Mouse (Mus musculus) 416B (cell line): ENCODE measurements around the gene Rab4a.
"Not testable (repeated sequence)": the region's sequence is repeated elsewhere in the genome, so short reads cannot be mapped to it uniquely, and the experiment has no call there.

ENCODE experiments used
- DNase-seq: peaks from one replicate; pipeline ENCODE4 v3.0.0; 2011; ENCODE audit warnings: low read depth

The Rab4a gene

DNA sequence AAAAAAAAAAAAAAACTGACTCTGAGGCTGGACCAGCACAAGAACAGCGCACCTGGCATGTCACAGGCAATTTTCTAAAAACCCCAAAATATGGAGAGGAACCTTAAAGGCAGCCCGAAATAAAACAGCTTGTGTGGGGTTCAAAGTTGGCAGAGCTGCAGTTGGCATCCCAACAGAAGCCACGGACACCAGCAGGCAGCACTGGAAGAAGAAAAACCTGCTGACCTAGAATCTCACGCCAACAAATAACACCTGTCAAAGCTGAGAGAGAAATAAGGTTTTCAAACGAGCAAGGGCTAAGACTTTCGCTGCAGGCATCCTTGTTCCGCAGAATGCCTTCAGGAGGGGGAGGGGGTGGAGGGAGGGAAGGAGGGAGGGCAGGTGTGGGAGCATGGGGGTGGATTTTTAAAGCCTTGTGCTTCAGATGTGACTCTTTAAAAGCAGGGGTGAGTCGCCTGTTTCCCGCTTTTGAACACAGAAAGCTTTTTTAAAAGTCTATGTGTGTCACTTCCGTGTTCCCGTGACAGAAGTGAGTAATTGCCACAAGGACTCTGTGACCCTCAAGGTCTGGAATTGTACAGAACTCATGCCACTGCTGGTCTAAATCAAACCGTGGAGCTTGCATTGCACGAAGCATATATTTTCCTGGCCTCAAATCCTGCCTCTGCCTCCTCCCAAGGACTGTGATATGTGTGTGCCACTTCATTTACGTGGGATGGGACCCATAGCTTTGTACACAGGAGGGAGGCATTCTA, 17.2 kb upstream of the Rab4a start:
- no peak for DNase-seq

DNA sequence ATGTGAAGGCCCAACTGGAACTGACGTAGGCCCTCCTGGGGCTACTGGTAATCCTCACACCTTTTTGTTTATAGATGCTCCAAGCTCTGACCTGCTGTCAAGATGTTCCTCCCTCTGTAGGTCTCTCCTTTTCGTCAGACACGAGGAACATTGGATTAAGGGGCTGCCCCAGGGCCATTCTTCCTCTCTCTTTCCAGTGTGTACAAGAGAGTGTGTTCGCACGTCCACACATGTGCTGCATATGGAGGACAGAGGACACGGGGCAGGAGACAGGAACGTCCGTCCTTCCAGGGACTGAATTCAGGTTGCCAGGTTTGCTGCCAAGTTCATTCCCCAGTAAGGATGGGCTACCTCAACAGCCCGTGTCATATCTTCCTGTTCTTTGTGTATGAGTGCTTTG, 16.3 kb upstream of the Rab4a start:
- DNase-seq = no peak

- DNase-seq = peak; percentile 82
Observed at GRCm38 (mm10) chr8:123789970-123790369, 15.8 kb upstream of the Rab4a start.

DNA sequence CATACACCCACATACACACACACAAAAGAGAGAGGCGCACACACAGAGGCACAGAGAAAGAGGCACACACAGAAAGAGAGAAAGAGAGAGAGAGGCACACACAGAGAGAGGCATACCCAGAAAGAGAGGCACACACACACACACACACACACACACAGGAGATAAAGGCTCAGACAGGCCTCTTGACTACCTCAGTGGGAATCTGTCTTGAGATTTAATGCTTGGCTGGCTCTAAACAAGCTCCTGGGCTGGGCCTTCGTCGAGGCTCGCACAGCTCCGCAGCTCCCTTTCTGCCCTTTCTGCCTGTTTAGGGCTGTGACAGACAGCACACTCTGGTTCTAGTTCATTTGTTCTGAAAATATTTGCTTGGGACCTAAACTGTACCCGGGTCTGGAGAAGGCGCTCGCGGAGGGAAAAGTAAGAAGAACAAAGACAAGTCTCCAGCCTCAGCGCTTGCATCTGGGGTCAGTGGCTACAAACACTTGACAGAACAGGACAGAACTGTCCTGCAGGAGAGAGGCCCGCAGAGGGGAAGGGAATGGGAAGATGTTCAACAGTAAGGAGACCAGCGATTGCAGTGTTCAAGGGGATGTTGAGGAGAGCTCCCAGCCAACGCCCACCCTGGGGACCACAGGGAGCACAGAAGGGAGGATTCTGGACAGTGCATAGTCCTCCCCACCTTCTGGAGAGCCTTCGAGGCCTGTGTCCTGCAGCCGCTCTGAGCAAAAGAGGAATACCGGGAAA, 14.5 kb upstream of the Rab4a start:
- no peak for DNase-seq

- DNase-seq = no peak
Observed at GRCm38 (mm10) chr8:123791845-123792225, 13.9 kb upstream of the Rab4a start.

- no peak for DNase-seq
Observed at GRCm38 (mm10) chr8:123793900-123794299, 11.9 kb upstream of the Rab4a start.

- DNase-seq = no peak
Observed at GRCm38 (mm10) chr8:123794766-123795165, 11.0 kb upstream of the Rab4a start.

DNA sequence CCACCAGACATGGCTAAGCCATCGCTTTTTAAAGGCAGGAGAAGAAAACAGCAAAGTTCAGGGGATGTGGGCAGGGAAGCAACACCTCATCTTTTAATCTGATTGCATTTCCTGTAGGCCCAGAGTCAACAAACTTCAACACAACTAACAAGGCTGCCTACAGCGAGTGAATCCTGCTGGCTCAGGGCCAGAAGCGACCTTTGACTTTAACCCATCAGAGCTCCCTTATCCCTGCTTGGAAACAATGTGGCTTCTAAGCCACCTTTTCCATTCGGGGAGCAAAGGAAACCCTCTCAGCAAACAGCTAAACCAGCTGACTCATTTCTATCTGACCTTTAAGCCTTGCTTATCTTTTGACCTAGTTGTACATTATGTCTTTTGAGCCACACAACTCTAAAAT, 9.0 kb upstream of the Rab4a start:
- peak; percentile 57 for DNase-seq

GRCm38 (mm10) chr8:123797928-123798327, 7.9 kb upstream of the Rab4a start:
- peak; percentile 78 for DNase-seq

DNA sequence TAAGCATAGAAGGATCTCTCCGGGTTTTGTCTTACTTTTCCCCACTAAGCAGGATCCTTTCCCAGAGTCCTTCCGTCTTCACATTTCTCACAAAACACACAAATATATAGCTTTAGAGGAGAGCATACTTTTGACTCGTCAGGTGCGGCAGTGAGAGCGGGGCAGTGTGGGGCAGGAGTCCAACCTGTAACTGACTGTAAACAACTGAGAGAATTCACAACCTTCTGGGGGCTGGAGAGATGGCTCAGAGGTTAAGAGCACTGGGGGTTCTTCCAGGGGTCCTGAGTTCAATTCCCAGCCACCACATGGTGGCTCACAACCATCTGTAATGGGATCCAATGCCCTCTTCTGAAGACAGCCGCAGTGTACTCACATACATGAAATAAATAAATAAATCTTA, 6.4 kb upstream of the Rab4a start:
- DNase-seq = no peak

- DNase-seq = peak; percentile 28
Observed at GRCm38 (mm10) chr8:123799885-123800284, 5.9 kb upstream of the Rab4a start.

DNA sequence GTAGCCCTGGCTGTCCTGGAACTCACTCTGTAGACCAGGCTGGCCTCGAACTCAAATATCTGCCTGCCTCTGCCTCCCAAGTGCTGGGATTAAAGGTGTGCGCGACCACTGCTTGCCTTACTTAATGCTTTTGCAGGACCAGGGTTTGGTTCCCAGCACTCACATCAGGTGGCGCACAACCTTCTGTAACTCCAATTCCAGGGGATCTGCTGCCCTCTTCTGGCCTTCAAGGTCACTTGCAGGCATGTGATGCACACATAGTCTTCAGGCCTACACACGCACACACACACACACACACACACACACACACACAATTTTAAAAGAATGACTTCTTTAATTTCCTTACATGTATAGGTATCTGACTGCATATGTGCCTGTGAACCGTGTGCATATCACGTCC, 4.9 kb upstream of the Rab4a start:
- no peak for DNase-seq

DNA sequence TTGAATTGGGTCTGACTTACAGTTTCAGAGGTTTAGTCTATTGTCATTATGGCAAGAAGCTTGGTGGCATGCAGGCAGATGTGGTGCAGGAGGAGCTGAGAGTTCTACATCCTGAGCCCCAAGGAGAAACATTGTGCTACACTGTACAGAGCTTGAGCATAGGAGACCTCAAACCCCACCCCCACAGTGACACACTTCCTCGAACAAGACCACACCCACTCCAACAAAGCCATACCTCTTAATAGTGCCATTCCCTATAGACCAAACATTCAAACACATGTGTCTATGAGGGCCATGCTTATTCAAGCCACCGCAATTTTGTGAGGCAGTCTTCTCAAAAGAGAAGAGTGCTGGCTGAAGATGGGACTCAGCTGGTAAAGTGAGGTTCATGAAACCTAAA, 4.2 kb upstream of the Rab4a start:
- no peak for DNase-seq

GRCm38 (mm10) chr8:123803639-123804038, 2.1 kb upstream of the Rab4a start:
- DNase-seq = no peak

GRCm38 (mm10) chr8:123804586-123804985, 1.2 kb upstream of the Rab4a start:
- DNase-seq = no peak

GRCm38 (mm10) chr8:123805209-123805717, 522 bp upstream of the Rab4a start:
- no peak for DNase-seq

GRCm38 (mm10) chr8:123806374-123806935, 670 bp downstream of the Rab4a start:
- DNase-seq = no peak

- DNase-seq = peak; percentile 88
Observed at GRCm38 (mm10) chr8:123807024-123807431, 1.2 kb downstream of the Rab4a start.

DNA sequence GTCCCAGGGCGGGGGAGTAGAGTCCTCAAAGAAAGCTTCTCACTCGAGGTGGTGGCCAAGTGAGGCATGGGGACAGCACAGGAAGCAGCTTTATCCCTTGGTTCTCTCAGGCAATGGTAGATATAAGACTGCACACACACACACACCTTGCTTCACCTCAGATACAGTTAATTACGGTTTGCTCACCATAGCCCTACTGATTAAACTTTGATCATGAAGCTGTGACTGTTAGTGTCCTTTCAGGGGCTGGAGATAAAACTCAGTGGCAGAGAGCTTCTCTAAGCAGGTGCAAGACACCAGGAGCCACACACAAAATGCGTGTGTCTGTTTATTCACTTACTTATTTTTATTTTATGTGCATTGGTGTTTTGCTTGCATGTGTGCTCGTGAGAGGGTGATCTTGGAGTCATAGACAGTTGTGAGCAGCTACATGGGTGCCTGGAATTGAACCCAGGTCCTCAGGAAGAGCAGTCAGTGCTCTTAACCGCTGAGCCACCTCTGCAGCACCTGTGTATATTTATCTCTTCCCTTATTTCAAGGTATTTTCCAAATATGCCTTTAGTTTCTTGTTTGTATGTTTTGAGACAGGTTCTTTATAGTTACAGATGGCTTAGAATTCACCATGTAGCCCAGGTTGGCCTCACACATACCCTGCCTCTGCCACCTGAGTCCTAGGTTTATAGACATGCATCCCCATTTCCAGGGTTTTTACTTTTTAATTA, 2.2 kb downstream of the Rab4a start:
- no peak for DNase-seq

DNA sequence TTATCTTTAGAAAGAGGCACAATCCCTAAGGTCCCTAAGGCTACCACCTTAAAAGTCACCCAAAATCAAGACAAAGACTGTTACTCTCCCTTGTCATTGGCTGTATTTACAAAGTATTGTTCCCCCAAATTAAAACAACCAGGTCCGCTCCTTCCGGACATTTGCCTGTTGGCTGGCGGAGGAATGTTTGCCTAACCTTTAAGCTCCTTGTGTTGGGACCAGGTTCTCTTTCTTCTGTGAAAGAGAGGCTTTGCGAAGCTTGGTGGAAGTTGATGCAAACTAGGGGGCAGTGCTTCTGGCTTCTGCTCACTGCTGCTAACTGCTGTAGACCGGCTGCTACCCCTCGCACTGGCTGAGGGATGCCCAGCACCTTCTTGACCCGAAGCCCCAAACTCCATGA, 2.9 kb downstream of the Rab4a start:
- no peak for DNase-seq

GRCm38 (mm10) chr8:123809342-123809741, 3.6 kb downstream of the Rab4a start:
- DNase-seq = not testable (repeated sequence)

- no peak for DNase-seq
Observed at GRCm38 (mm10) chr8:123812227-123812626, 6.4 kb downstream of the Rab4a start.
